Mouse (Mus musculus) brain, embryonic 14.5 days (tissue): ENCODE data around the gene Vangl1.

ENCODE experiments used
- CTCF ChIP-seq: fragments of 200-500 bp; IDR thresholded peaks from 2 replicates; pipeline ENCODE4 v1.5.1; 2012; ENCODE audit warnings: inconsistent platforms, mild to moderate bottlenecking, moderate library complexity, borderline replicate concordance; ENCODE audit not compliant: insufficient read depth, insufficient read length; ENCODE audit errors: extremely low read depth
- POLR2A ChIP-seq: fragments of 200-500 bp; IDR thresholded peaks from 2 replicates; pipeline ENCODE4 v1.6.1; 2012; ENCODE audit warnings: mild to moderate bottlenecking, inconsistent platforms, borderline replicate concordance; ENCODE audit not compliant: poor library complexity, insufficient read depth, insufficient read length, severe bottlenecking; ENCODE audit errors: extremely low read depth

DNA sequence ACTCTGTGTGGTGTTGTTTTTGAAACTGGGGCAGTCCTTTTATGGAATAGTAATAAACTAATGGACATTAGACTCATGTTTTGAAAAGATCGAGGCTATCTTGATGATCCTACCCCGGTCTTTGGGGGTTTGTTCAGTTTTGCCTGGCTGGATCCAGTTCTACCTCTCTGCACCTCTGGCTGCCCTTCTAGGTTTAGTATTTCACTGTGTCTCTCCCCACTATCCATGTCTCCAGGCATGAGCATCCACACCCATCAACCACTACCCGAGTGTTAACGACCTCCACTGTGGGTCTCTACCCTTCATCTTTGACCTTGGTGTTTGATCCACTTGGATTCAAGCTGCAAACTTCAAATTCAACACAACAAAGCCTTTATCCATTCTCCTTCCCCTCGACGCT, 58.1 kb downstream of the Vangl1 start:
- no peak for TF ChIP-seq CTCF
- TF ChIP-seq POLR2A, result no peak
